ENCODE assay signal across 8 mouse cellular contexts in the genomic region with DNA sequence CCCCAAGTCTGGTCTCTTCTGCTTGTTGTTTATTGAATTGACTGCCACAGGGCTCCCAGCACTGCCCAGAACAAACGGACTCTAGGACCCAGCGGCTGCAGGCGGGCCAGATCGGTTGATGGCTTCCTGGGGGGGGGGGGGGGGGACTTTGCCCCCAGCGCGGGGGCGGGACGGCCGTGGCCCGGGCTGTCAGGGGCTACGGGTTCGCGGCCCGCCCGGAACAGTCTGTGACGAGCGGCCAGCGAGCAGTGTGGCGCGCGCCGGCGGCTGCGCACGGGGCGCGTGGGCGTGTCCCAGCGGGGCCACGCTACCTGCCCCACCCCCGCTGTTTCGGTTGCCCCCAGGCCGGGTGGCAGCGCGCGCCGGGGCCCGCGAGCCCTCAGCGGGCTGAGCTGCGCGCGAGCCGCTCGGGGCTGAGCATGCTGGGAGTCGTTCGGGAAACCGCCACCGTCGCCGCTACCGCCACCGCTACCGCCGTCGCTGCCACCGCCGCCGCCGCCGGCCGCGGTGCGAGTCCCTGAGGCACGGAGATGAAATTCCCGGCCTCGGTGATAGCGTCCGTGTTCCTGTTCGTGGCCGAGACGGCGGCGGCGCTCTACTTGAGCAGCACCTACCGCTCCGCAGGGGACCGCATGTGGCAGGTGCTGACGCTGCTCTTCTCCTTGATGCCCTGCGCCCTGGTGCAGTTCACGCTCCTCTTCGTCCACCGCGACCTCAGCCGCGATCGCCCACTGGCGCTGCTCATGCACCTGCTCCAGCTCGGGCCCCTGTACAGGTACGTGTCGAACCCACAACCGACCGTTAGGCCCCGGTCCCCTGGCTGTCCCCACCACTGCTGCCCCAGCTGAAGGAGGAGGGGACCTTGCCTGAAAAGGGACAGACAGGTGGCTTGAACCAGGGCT. TPM values are rescaled to one million over a fixed set of nuclear protein-coding genes. Genes with fewer than 3 reads are reported as not detected.
DNase-seq lines count a peak whose midpoint lies in the region; ATAC-seq and TF ChIP-seq lines count a peak whose summit lies in the region.

Gene Xk (plus strand): TSS at position 297 of the 902 bp plus-strand sequence.

- intact Hi-C loops in heart, postnatal 14 days (cut with DNase I) = no loop called here

- H3K4me2 ChIP-seq in forebrain, embryonic 14.5 days (ENCODE audit: low read length) = peak within 1 kb of the TSS; percentile 49
- peak within 1 kb of the TSS; percentile 58 for H3K4me2 ChIP-seq in lung, embryonic 14.5 days

- H3K9ac ChIP-seq in ES-Bruce4 (ENCODE audit: low read depth, poor library complexity, severe bottlenecking) = peak within 1 kb of the TSS; percentile 82
- H3K9ac ChIP-seq in forebrain, embryonic 14.5 days (ENCODE audit: low read length) = peak within 1 kb of the TSS; percentile 70
- peak within 1 kb of the TSS; percentile 48 for H3K9ac ChIP-seq in lung, embryonic 14.5 days

- H3K27me3 ChIP-seq in ES-Bruce4 (ENCODE audit: control insufficient read depth, insufficient read depth, low read length, poor library complexity, severe bottlenecking) = no peaks in the 10 kb centered on the region
- no peaks in the 10 kb centered on the region for H3K27me3 ChIP-seq in forebrain, embryonic 14.5 days (replicated peaks; ENCODE audit: control insufficient read depth, insufficient read depth, low read length)
- no peaks in the 10 kb centered on the region for H3K27me3 ChIP-seq in lung, embryonic 14.5 days (ENCODE audit: insufficient read depth, low read length)

- no peaks in the 10 kb centered on the region for H3K9me3 ChIP-seq in ES-Bruce4 (replicated peaks; ENCODE audit: control insufficient read depth, insufficient read depth, low read length, poor library complexity, severe bottlenecking)
- no peaks in the 10 kb centered on the region for H3K9me3 ChIP-seq in forebrain, embryonic 14.5 days (replicated peaks; ENCODE audit: control insufficient read depth, low read length)
- no peaks in the 10 kb centered on the region for H3K9me3 ChIP-seq in lung, embryonic 14.5 days (ENCODE audit: low read depth, low read length)

- peak; percentile 56 for DNase-seq in cerebellum, adult 11 months
- DNase-seq in forebrain, embryonic 14.5 days (ENCODE audit: low spot score) = peak; percentile 57
- DNase-seq in heart, postnatal 14 days = peak; percentile 57 to 62
- DNase-seq in layer of hippocampus, adult 18-20 months (ENCODE audit: low spot score in 2 of 2) = peak; percentile 5 to 35
- DNase-seq in lung, embryonic 14.5 days = peak; percentile 72
- DNase-seq in testis, postnatal 14 days (ENCODE audit: low spot score) = peak; percentile 67

- H3K4me1 ChIP-seq in ES-Bruce4 (ENCODE audit: control insufficient read depth, insufficient read depth, low read length) = no peaks in the 10 kb centered on the region
- H3K4me1 ChIP-seq in forebrain, embryonic 14.5 days (ENCODE audit: control insufficient read depth, insufficient read depth, low read length) = no peaks in the 10 kb centered on the region
- no peaks in the 10 kb centered on the region for H3K4me1 ChIP-seq in lung, embryonic 14.5 days (ENCODE audit: insufficient read depth)

- no peaks in the 10 kb centered on the region for H3K36me3 ChIP-seq in ES-Bruce4 (ENCODE audit: control insufficient read depth, insufficient read depth, low read length, poor library complexity, severe bottlenecking)
- no peaks in the 10 kb centered on the region for H3K36me3 ChIP-seq in forebrain, embryonic 14.5 days (ENCODE audit: control insufficient read depth, insufficient read depth, low read length)
- no peaks in the 10 kb centered on the region for H3K36me3 ChIP-seq in lung, embryonic 14.5 days (ENCODE audit: insufficient read depth)

- no peak for TF ChIP-seq EP300 in ES-Bruce4 (IDR thresholded peaks at IDR 0.05; ENCODE audit: insufficient read depth, low read depth, low read length)

- no peak for TF ChIP-seq CTCF in ES-Bruce4 (IDR thresholded peaks at IDR 0.05; ENCODE audit: low read depth, low read length)
- TF ChIP-seq CTCF in lung, embryonic 14.5 days (IDR thresholded peaks at IDR 0.05; ENCODE audit: low read depth) = no peak

- peak within 1 kb of the TSS; percentile 97 for H3K4me3 ChIP-seq in ES-Bruce4 (ENCODE audit: low read depth, low read length)
- peak within 1 kb of the TSS; percentile 50 for H3K4me3 ChIP-seq in forebrain, embryonic 14.5 days (ENCODE audit: low read depth, low read length)
- peak within 1 kb of the TSS; percentile 53 for H3K4me3 ChIP-seq in lung, embryonic 14.5 days (ENCODE audit: low read depth, low read length)

- peak within 1 kb of the TSS; percentile 36; the same call in 1 of the 2 replicates for H3K27ac ChIP-seq in ES-Bruce4 (ENCODE audit: insufficient read depth, low read length)
- H3K27ac ChIP-seq in forebrain, embryonic 14.5 days (ENCODE audit: low read depth, low read length) = peak within 1 kb of the TSS; percentile 48; the same call in 1 of the 2 replicates
- peak within 1 kb of the TSS; percentile 36; the same call in 1 of the 2 replicates for H3K27ac ChIP-seq in lung, embryonic 14.5 days (ENCODE audit: low read depth)

- peak; percentile 91 for ATAC-seq in forebrain, embryonic 14.5 days
- ATAC-seq in lung, embryonic 14.5 days (ENCODE audit: insufficient read depth) = peak; percentile 95
- ATAC-seq in neutrophil, adult 5-6 weeks (ENCODE audit: extremely low read depth, insufficient number of reproducible peaks, low FRiP score, poor library complexity, severe bottlenecking) = peak; percentile 81

- WGBS in forebrain, embryonic 14.5 days = 21% methylated on average over 67 of the region's 94 CpGs
- 8% methylated on average over 58 of the region's 94 CpGs for WGBS in lung, embryonic 14.5 days

- no peak for TF ChIP-seq POLR2A in ES-Bruce4 (IDR thresholded peaks at IDR 0.05; ENCODE audit: insufficient read depth, low read length)

RNA-seq across cellular contexts. Expression of gene Xk, which starts in this region (rescaled TPM):
- polyA plus RNA-seq in ES-Bruce4 (2011; ENCODE audit: insufficient read depth, insufficient read length, low read depth, missing spikeins) = 7.0 and 7.4 TPM in 2 replicates
- polyA plus RNA-seq in forebrain, embryonic 14.5 days (2014; fragmentation: Nextera tagmentation; extraction: Ambion mirVana) = 1.7 and 2.3 TPM in 2 replicates
- 1 to 10 TPM; 4.1 to 6.1 TPM for total RNA-seq in heart, postnatal 14 days (2021)
- total RNA-seq in layer of hippocampus, adult 18-20 months (2021) = 10 to 100 TPM; 12.9 to 17.9 TPM
- polyA plus RNA-seq in lung, embryonic 14.5 days (2014; fragmentation: Nextera tagmentation; extraction: Ambion mirVana) = 2.7 and 3.5 TPM in 2 replicates
- total RNA-seq in neutrophil, adult 5-6 weeks (2017) = 2.3 and 3.7 TPM in 2 replicates

Comparison
In these comparisons a context has a peak if more than half of its experiments do, and no peak if none do; other contexts are left out.
1. Peak in every context shown above with its lines: DNase-seq, ATAC-seq, H3K4me3 ChIP-seq and H3K27ac ChIP-seq.
2. DNase-seq: peak in every context shown above with its lines; median percentile 72 in lung, embryonic 14.5 days; 67 in testis, postnatal 14 days; 60 in heart, postnatal 14 days; 57 in forebrain, embryonic 14.5 days; 56 in cerebellum, adult 11 months; 20 in layer of hippocampus, adult 18-20 months.